Mouse (Mus musculus) cortical plate, adult 2 months (tissue): ENCODE measurements at regions not wholly inside any gene's neighbourhood (a gene's known extent, or its start where the extent isn't known, plus 50 kb on each side); places are given as distances from the start of the nearest gene placed in this dataset.
"Not testable (repeated sequence)": the region's sequence is repeated elsewhere in the genome, so short reads cannot be mapped to it uniquely, and the experiment has no call there.

Source experiments
- H3K27ac ChIP-seq: fragments of 200-500 bp; 2 replicates; pipeline ENCODE4 v1.5.1; 2012; ENCODE audit warnings: low read length, control low read depth, inconsistent platforms; ENCODE audit not compliant: insufficient read depth
- H3K4me1 ChIP-seq: fragments of 200-500 bp; 2 replicates; pipeline ENCODE4 v1.6.1; 2011; ENCODE audit warnings: low read length; ENCODE audit not compliant: control insufficient read depth, insufficient read depth
- H3K4me3 ChIP-seq: fragments of 200-500 bp; 2 replicates; pipeline ENCODE4 v1.5.1; 2011; ENCODE audit warnings: mild to moderate bottlenecking, low read length, control low read depth; ENCODE audit not compliant: insufficient read depth
- CTCF ChIP-seq: fragments of 200-500 bp; IDR thresholded peaks from 2 replicates; pipeline ENCODE4 v1.5.1; 2011; ENCODE audit warnings: mild to moderate bottlenecking, control low read depth, low read length; ENCODE audit not compliant: insufficient read depth; ENCODE audit errors: extremely low read depth
- POLR2A ChIP-seq: fragments of 200-500 bp; IDR thresholded peaks from 2 replicates; pipeline ENCODE4 v1.6.1; 2011; ENCODE audit warnings: mild to moderate bottlenecking, low read length, control low read depth; ENCODE audit not compliant: insufficient read depth; ENCODE audit errors: extremely low read depth

GRCm38 (mm10) chr16:57984111-57984510 is 229.6 kb upstream of the Col8a1 start:
- Histone ChIP-seq H3K4me1 (no peaks in the 10 kb centered on the region), H3K4me3 (no peak overlapping the region), H3K27ac (no peak overlapping the region)
- TF ChIP-seq POLR2A (no peak), CTCF (no peak)

- TF ChIP-seq CTCF (no peak), POLR2A (no peak)
- H3K27ac ChIP-seq = no peak overlapping the region
- no peaks in the 10 kb centered on the region for H3K4me1 ChIP-seq
- H3K4me3 ChIP-seq = no peak overlapping the region
Observed at GRCm38 (mm10) chr16:58005740-58006139, 251.2 kb upstream of the Col8a1 start.

GRCm38 (mm10) chr16:58013557-58013956 is 259.0 kb upstream of the Col8a1 start:
- Histone ChIP-seq H3K27ac (no peak overlapping the region), H3K4me1 (no peaks in the 10 kb centered on the region), H3K4me3 (no peak overlapping the region)
- TF ChIP-seq CTCF (no peak), POLR2A (no peak)

GRCm38 (mm10) chr16:58027525-58027924 is 273.0 kb upstream of the Col8a1 start:
- TF ChIP-seq POLR2A = no peak
- TF ChIP-seq CTCF = no peak
- H3K4me3 ChIP-seq = no peak overlapping the region
- H3K4me1 ChIP-seq = no peaks in the 10 kb centered on the region
- no peak overlapping the region for H3K27ac ChIP-seq

- H3K4me1 ChIP-seq, H3K4me3 ChIP-seq, H3K27ac ChIP-seq: not testable (repeated sequence)
Observed at GRCm38 (mm10) chr16:58028541-58028940, 274.0 kb upstream of the Col8a1 start.

- no peaks in the 10 kb centered on the region for H3K4me1 ChIP-seq
- H3K4me3 ChIP-seq = no peak overlapping the region
- TF ChIP-seq POLR2A = no peak
- no peak for TF ChIP-seq CTCF
- H3K27ac ChIP-seq = no peak overlapping the region
Observed at GRCm38 (mm10) chr16:58029674-58030073, 275.1 kb upstream of the Col8a1 start.

- Histone ChIP-seq H3K27ac (no peak overlapping the region), H3K4me1 (no peaks in the 10 kb centered on the region)
Observed at GRCm38 (mm10) chr16:58068654-58069271, 314.2 kb upstream of the Col8a1 start.

GRCm38 (mm10) chr16:58072441-58072840 is 317.9 kb upstream of the Col8a1 start:
- no peaks in the 10 kb centered on the region for H3K4me1 ChIP-seq
- no peak overlapping the region for H3K4me3 ChIP-seq
- TF ChIP-seq POLR2A = no peak
- no peak for TF ChIP-seq CTCF
- H3K27ac ChIP-seq = no peak overlapping the region

More at GRCm38 (mm10) chr16:58068654-58069271, 314.2 kb upstream of the Col8a1 start:
- TF ChIP-seq CTCF = no peak
- no peak for TF ChIP-seq POLR2A
- no peak overlapping the region for H3K4me3 ChIP-seq

GRCm38 (mm10) chr16:58100351-58100750 is 307.9 kb upstream of the Dcbld2 start:
- TF ChIP-seq CTCF = no peak
- TF ChIP-seq POLR2A = no peak
- Histone ChIP-seq H3K4me1 (no peaks in the 10 kb centered on the region), H3K27ac (no peak overlapping the region), H3K4me3 (no peak overlapping the region)

GRCm38 (mm10) chr16:58110452-58110851 is 297.8 kb upstream of the Dcbld2 start:
- Histone ChIP-seq H3K4me1 (no peaks in the 10 kb centered on the region), H3K27ac (no peak overlapping the region), H3K4me3 (no peak overlapping the region)
- TF ChIP-seq POLR2A (no peak), CTCF (no peak)

- TF ChIP-seq POLR2A = no peak
- no peak for TF ChIP-seq CTCF
- Histone ChIP-seq H3K27ac (no peak overlapping the region), H3K4me1 (no peaks in the 10 kb centered on the region)
Observed at GRCm38 (mm10) chr16:58126086-58126485, 282.2 kb upstream of the Dcbld2 start.

More at GRCm38 (mm10) chr16:58126086-58126485, 282.2 kb upstream of the Dcbld2 start:
- H3K4me3 ChIP-seq = no peak overlapping the region
